Mouse (Mus musculus) ovary, adult 18-20 months (tissue): ENCODE data around the gene Olfr313.
A peak's percentile ranks its signal among the peaks of the same experiment; 100 is the strongest.
"Not testable (repeated sequence)": the region's sequence is repeated elsewhere in the genome, so short reads cannot be mapped to it uniquely, and the experiment has no call there.

Source experiments
- DNase-seq: peaks from one replicate; pipeline ENCODE4 v3.0.0; 2022; ENCODE audit warnings: low spot score, mixed read lengths

Gene Olfr313

DNA sequence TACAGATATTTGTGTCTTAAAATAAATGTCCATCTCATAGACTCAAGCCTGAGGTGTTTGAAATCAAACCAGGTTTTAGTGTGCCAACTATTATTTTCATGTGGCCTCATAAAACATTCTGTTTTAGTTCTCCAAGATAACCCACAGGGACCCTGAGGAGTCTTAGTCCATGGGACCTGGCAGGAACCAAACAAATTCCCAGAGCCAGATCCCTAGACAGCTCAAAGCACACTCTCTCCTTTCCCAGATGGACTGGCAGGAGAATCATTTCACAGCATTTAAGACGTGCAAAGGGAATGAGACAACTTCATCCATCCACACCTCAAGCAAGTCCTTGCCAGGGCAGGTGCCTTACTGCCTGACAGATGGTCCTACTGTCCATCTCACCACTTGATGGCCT lies at the start of gene Olfr313:
Gene Olfr313 (plus strand): TSS at position 301 of the 400 bp plus-strand sequence.
- not testable (repeated sequence) for DNase-seq

DNA sequence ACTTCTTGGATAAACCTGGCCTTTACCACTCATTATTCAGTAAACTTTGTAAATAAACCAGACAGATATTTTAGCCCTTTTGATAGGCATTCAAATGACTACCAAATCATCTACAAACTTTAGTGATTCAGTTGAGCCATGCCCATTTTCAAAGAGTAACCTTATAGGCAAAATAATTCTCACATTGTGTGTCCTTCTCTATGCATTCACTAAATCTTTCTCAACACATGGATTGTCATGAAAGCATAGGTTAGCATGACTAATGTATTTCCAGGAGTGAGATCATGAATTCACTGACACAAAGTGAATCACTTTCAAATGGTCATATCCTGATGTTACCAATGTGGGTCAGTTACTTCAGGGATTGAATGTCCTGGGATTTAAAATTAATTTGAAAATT lies 41.9 kb upstream of the Olfr313 start, which contains the start of gene Olfr315:
Gene Olfr315 (plus strand): TSS at position 301 of the 400 bp plus-strand sequence.
- DNase-seq = no peak

DNA sequence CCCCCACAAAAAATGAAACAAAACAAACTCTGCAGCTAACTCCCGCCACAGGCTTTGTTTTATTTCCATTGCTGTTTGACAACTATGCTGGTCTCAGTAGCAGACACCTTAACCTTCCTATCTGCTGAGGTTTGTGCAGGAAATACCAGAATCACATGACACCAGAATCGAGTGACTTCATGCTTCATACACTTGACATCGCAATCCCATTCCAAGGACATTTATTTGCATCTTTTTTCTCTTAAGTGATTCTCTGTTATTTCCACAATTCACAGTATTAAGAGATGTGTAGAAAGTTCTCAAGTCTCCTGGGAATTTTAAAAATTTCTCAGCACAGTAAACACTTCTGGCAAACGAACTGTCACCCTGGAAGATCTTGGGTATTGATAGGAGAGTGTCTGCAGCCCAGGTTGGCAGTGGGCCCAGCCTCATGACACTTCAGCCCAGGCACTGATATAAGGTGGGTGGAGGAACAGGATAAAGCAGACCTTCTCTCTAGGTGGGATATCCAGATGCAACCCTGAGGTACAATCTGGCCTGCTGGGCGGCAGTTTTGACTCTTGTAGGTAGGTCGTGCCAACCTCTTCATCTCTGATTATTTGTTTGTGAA lies 32.2 kb upstream of the Olfr313 start, which contains the start of gene Olfr314:
Gene Olfr314 (plus strand): TSS at position 473 of the 610 bp plus-strand sequence.
- DNase-seq = no peak

DNA sequence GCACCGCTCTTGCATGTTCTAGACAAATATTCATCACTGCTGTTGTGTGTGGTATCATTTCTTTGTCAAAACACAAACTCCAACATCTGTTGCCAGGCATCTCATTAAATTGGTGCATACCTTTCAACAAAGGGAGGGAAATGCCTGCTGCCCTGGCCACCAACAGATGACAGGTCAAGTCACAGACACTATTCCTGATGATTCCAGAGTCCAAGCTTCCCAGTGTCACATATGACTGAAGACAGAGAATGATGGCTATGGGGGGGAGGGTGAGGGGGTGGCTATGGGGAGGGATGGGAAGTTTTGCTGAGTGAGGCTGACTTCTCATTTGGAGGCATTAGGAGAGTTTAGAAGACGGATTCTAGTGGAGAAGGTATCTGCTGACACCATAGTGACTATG lies 30.6 kb upstream of the Olfr313 start:
- no peak for DNase-seq

DNA sequence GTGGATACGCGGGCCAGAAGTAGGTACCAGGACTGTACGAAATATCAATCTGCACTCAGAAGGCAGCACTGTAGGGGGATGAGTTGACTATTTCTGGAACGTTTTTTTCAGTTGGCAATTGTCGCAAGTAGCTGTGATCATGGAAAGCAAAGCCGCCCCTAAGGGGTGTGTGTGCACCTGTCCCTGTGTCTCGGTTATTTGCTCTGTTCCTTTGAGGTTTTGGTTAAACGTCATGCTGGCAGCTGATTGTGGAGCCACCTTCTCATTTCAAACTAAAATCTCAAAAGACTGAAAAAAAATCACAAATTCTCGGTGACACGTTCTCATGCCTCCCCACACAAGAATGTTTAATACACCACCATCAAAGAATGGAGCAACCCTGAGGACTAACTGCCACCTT lies 27.1 kb upstream of the Olfr313 start:
- no peak for DNase-seq

DNA sequence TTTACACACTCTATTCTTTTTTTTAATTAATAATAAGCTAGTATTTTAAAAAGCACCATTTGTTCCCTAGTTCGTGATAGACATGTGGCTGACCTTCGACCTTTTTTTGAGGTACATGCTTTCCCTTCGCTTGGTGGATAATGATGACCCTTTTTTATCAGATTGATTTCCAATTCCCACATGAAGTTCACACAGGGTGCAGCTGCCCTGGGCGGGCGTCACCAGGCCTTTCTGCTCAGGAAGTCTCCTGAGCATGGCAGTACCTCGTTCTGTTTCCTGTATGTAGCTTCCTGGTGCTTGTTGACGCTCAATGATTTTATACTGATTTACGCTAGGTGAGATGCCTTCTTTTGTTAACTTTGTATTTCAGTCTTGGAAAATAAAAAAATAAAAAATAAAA lies 26.5 kb upstream of the Olfr313 start:
- DNase-seq = no peak

DNA sequence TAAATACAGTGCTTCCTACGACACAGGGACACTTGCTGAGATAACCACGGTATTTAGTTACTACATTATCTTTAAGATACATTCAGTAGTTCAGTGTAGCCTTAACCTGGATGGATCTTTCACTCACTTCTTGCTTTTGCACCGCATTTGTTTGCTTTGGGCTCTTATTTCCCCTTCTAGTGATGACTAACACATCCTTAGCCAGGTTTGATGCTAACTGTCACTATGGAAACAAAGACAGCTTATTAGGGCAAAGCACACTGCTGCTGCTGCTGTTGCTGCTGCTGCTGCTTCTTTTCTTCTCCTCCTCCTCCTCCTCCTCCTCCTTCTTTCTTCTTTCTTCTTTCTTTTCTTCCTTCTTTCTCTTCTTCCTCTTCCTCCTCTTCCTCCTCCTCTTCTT lies 25.3 kb upstream of the Olfr313 start:
- no peak for DNase-seq

DNA sequence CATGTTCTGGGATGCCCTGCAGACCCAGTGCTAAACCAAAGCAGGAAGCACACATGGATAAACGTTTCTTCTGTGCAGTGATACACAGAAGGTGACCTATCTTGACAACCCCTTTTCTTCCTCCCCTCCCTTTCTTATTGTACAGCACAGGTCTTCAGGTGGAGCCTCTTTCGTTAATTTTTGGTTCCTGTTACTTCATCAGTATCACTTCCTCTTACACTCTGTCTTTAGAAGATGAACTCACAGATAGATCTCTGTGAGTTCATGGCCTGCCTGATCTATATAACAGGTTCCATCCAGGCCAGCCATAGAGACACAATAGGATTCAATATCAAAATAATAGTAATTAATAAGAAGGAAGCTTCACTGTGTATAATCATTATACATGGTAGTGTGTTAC lies 24.7 kb upstream of the Olfr313 start:
- no peak for DNase-seq

DNA sequence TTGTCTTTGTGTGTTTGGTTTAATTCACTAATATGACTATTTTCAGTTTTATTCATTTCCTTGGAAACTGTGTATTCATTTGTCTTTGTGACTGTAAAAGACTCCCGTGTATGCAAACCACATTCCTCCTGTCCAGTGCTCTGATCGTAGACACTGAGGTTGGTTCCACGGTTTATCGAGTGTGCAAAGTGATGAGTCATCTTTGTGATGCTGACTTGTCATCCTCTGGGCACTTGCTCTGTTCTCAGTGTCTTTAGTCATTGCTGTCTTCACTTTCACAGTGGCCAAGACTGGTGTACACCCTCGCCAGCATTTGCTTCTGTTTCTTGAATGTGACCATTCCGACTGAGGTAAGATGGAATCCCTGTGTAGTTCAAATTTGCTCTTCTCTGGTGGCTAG lies 24.2 kb upstream of the Olfr313 start:
- DNase-seq = no peak

DNA sequence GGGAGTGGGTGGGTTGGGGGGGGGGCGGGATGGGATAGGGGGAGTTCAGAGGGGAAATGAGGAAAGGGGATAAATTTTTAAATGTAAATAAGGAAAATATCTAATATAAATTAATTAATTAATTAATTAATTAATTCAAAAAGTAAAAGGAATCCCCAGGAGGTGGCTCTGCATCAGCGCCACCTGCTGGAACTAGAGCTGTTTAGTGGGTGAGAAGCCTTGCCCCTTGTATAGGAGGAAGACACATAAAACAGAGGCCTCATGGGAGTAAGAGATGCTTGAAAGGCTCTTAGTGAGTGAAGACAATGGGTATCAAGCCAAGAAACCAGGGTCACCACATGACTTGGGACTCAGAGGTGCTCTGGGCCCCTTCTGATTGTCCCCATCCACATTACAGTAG lies 18.9 kb upstream of the Olfr313 start:
- DNase-seq = no peak

DNA sequence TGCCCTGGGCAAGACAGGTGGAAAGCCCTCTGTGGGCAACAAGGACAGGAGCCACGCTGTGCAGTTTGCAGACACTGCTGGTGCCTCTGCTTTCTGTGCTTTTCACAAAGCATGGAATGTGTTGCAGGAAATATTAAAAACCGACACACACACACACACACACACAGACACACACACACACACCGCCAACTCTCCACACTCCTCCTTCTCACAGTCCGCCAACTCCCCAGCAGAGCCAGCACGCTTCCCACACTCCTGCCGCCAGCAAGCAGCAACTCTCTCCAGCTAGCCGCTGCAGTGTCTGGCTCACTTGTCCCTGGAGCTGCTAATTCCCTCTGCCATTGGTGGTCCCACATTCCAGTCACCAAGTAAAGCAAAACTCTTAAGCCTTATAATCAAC lies 17.9 kb upstream of the Olfr313 start:
- no peak for DNase-seq

DNA sequence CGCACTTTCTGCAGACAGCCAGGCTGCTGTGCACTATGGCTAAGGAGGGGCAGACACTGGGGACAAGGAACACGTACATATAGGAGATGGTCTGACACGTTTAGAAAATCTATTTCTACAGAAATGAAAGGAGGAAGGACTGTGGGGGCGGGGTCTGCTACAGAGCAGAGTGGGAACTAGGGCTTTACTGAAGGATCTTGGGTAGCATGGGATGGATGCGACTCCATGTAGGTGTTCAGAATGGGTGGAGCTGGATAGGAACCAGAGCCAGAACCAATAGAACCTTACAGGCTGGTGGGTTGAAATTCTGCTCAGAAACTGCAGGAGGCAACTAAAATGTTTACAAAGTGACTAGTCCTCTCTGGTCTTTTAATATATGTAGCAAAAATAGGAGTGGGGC lies 15.1 kb upstream of the Olfr313 start:
- no peak for DNase-seq

DNA sequence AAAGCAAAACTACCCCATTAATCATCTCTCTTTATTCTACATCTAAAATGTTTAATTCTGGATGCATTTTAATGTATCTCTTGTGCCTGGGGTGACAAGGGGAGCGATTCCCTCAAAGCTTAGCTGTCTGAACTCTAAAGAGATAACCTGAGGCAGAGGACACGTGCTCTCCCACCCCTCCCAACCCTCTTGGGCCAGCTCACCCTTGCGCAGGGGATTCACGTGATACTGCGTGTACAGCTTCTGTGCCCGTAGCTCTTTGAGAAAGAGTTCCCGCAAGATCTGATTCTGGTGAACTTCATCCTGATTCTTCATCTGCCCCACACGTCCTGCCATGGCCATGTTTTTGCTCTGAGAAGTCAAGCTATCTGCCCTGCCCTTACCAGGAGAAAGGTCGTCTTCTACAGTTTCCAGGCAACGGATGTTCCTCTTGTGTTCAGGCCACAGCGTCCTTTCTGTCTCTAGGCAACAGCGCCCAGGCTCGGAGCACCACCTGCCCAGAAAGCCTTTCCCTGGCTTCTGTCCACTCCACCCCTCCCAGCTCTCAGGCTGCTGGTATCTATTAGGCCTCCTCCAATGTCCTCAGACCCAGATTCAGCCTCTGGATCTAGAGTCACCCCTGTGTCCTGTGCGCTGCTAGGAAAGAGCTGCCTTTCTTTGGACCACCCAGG lies 13.1 kb upstream of the Olfr313 start, which contains the start of gene Fam183b:
Gene Fam183b (minus strand): TSS at position 403 of the 671 bp plus-strand sequence.
- peak; percentile 26 for DNase-seq

DNA sequence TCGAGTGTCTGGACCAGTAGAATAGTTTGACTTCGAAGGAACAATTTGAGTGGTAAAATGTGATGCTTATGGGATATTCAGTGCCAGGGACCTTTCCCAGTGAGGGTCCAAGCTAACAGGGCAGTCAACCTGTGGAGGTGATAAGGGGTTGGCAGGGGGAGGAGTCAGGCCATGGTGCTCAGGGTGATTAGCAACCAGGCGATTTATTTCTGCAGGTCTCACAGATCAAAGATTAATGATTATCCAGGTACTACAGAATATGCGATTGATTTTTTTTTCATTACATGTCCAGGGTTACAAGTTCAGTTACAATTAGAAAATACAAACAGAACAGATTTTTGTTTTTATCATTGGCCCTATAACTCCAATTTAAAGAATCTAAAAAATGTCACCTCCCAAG lies 10.9 kb upstream of the Olfr313 start:
- no peak for DNase-seq

DNA sequence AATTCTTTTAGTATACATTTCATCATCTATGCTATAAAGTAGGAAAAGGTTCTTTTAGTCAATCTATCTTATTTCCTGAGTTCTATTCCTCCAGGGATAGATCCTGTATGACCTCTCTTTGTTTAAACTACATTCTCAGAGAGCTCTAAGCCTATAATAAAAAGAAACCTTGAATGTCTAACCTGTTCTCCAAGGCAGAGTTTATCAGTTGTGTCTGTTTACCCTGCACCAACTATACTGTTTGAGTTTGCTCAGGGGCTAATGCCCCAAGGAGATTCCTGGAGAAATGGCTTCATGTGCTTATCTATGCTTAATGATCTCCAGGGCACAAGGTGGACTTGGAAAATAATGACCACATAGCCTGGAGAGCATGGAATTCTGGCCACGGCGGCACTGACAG lies 10.4 kb upstream of the Olfr313 start:
- DNase-seq = no peak

DNA sequence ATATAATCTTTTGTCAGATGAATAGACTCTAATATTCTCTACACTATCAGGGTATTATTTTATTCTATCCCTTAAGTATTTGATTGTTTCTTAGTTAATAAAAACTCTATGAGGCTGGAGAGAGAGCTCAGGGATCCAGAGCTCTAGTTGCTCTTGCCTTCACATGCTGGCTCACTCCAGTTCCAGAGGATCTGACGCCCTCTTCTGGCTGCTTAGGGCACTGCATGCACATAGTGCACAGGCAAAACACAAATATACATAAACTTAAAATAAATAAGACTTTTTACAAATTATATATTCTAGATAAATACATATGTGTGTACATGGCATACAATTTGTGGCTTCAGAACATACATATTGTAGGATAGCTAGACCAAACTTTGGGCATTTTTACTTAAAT lies 2.8 kb upstream of the Olfr313 start:
- no peak for DNase-seq

DNA sequence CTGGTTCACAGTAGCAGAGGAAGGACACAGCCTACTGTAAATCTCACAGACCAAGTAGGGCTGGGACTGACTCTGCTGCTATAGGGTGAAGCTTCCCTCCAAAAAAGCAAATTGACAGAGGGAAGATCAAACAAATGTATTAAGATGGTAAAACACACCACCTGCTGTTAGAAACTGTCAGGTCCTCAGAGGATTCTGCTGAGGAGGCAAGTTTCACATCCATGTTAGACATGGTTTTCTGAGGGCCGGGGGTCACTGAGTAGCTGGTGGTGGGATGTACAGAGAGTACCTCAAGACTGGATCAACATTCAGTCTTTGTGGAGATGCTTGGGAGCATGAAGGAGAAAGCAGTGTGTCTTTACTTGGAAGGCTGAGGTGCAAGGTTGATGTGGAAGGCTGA lies 876 bp downstream of the Olfr313 start:
- no peak for DNase-seq

DNA sequence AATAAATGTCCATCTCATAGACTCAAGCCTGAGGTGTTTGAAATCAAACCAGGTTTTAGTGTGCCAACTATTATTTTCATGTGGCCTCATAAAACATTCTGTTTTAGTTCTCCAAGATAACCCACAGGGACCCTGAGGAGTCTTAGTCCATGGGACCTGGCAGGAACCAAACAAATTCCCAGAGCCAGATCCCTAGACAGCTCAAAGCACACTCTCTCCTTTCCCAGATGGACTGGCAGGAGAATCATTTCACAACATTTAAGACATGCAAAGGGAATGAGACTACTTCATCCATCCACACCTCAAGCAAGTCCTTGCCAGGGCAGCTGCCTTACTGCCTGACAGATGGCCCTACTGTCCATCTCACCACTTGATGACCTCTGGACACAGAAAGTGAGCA lies 14.1 kb downstream of the Olfr313 start, which contains the start of gene Olfr312:
Gene Olfr312 (plus strand): TSS at position 301 of the 400 bp plus-strand sequence.
- not testable (repeated sequence) for DNase-seq

DNA sequence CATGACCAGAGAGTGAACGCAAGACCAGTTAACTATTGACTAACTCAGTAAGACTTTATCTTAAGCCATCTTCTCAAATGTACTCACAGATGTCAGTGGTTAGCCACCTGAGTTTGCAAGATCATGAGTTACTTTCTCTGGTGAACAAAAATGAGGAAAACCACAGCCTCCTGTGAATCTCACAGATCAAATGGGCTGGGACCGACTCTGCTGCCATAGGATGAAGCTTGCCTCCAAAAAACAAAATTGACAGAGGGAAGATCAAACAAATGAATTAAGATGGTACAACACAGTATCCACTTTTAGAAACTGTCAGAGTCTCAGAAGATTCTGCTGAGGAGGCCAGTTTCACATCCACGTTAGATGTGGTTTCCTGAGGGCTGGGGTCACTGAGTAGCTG lies 15.0 kb downstream of the Olfr313 start:
- no peak for DNase-seq

DNA sequence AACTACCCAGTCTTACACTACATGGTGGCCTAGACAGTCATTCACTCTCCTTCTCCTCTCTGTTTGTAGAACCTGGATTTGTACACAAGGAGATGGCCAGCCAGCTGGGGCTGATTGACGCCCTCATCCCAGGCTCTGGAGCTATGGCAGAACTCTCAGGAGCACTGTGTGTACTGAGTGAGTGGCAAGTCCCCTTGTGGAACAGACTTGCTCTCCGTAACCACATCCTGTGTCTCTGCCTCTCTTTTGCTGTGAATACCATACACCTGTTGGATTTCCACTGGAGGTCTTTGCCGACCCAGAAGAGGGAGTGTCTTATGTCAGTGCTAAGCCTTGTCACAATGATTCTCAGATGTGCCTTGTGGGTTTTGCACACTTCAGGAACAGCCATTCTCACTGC lies 17.7 kb downstream of the Olfr313 start:
- DNase-seq = not testable (repeated sequence)

DNA sequence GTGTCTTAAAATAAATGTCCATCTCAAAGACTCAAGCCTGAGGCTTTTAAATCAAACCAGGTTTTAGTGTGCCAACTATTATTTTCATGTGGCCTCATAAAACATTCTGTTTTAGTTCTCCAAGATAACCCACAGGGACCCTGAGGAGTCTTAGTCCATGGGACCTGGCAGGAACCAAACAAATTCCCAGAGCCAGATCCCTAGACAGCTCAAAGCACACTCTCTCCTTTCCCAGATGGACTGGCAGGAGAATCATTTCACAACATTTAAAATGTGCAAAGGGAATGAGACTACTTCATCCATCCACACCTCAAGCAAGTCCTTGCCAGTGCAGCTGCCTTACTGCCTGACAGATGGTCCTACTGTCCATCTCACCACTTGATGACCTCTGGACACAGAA lies 24.2 kb downstream of the Olfr313 start, which contains the start of gene Olfr311:
Gene Olfr311 (plus strand): TSS at position 301 of the 400 bp plus-strand sequence.
- DNase-seq = not testable (repeated sequence)

DNA sequence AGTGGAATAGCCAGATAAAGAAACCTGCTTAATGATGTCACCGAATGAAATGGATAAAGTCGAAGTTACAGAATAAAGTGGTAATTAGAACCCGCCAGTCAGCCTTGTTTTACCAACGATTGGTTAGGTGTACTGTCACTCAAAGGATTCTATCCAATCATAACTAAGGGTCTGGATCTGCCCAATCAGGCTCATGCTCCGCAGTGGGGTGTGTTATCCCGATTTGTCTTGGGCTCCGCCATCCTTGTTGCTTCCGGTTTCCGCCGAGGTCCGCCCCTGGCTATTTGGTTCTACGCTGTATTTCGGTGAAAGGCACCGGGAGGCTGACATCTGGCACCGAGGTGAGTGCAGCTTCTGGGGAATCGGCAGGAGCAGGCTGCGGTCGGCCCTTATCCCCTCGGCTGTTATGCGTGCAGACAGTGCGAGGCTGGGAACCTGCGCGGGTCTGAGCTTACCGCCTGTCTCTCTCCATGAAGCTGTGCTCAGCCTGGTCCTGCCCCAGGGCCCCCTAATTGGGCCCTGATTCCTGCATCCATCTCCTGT lies 32.2 kb downstream of the Olfr313 start, which contains the start of gene Gm12258:
Gene Gm12258 (plus strand): TSS at position 240 of the 543 bp plus-strand sequence.
- DNase-seq = peak; percentile 85

DNA sequence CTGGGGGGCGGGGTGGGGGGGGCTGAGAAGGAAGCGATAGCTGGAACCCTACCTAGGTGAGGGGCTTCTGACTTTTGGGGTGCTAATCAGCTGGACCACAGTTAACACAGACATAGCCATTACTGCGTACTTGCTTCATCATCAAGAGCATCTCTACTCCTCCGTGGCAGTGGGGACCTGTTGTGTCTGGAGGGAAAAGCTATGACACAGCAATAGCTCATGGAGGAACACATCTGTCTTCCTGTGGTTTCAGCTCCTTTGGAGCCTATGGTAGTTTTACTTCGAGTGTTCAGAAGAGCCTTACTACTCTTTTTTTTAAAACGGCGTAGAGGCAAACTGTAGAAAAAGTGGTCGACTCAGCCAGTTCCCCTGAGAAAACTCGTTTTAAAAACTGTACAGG lies 32.8 kb downstream of the Olfr313 start:
- no peak for DNase-seq
